In genomic region chr17:28207092-28207491, GRCm38 (mm10) we compare ENCODE assay signal across 8 mouse cellular contexts. TPM values are rescaled to one million over a fixed set of nuclear protein-coding genes. Genes with fewer than 3 reads are reported as not detected.
A peak's percentile ranks its signal among the peaks of the same experiment; 100 is the strongest.
DNase-seq lines count a peak whose midpoint lies in the region; ATAC-seq and TF ChIP-seq lines count a peak whose summit lies in the region.

No protein-coding gene starts in this region.

- 78% methylated on average over 8 of the region's 8 CpGs for whole genome bisulfite sequencing in forebrain, embryonic 13.5 days
- 76% methylated on average over 8 of the region's 8 CpGs for WGBS in forebrain, postnatal 0 days
- 74% methylated on average over 8 of the region's 8 CpGs for WGBS in midbrain, embryonic 10.5 days
- WGBS in midbrain, embryonic 13.5 days: 80% methylated on average over 8 of the region's 8 CpGs
- WGBS in limb, embryonic 13.5 days: 64% methylated on average over 8 of the region's 8 CpGs

- peak overlapping the region; percentile 43; the same call in 1 of the 2 replicates for H3K9ac ChIP-seq in forebrain, embryonic 13.5 days
- H3K9ac ChIP-seq in forebrain, postnatal 0 days: no peak overlapping the region
- H3K9ac ChIP-seq in midbrain, embryonic 13.5 days (replicated peaks): no peak overlapping the region
- H3K9ac ChIP-seq in limb, embryonic 13.5 days: peak overlapping the region; percentile 72

- no peak overlapping the region for H3K27ac ChIP-seq in forebrain, embryonic 13.5 days
- no peak overlapping the region for H3K27ac ChIP-seq in forebrain, postnatal 0 days (ENCODE audit: low read depth, low read length)
- peak overlapping the region; percentile 65 for H3K27ac ChIP-seq in midbrain, embryonic 10.5 days (replicated peaks)
- no peak overlapping the region for H3K27ac ChIP-seq in midbrain, embryonic 13.5 days
- peak overlapping the region; percentile 87 for H3K27ac ChIP-seq in limb, embryonic 13.5 days

- no peak overlapping the region for H3K4me2 ChIP-seq in forebrain, embryonic 13.5 days
- no peak overlapping the region for H3K4me2 ChIP-seq in forebrain, postnatal 0 days (ENCODE audit: low read depth)
- no peak overlapping the region for H3K4me2 ChIP-seq in midbrain, embryonic 13.5 days (replicated peaks)
- H3K4me2 ChIP-seq in limb, embryonic 13.5 days (replicated peaks): peak overlapping the region; percentile 75

- H3K9me3 ChIP-seq in forebrain, embryonic 13.5 days (replicated peaks): no peaks in the 10 kb centered on the region
- no peaks in the 10 kb centered on the region for H3K9me3 ChIP-seq in forebrain, postnatal 0 days (ENCODE audit: low read length)
- no peaks in the 10 kb centered on the region for H3K9me3 ChIP-seq in midbrain, embryonic 10.5 days (replicated peaks)
- no peaks in the 10 kb centered on the region for H3K9me3 ChIP-seq in midbrain, embryonic 13.5 days
- no peaks in the 10 kb centered on the region for H3K9me3 ChIP-seq in limb, embryonic 13.5 days

- no peak for TF ChIP-seq CTCF in forebrain, postnatal 0 days (IDR thresholded peaks at IDR 0.05; ENCODE audit: low read depth)

- ATAC-seq in forebrain, embryonic 13.5 days: no peak
- no peak for ATAC-seq in forebrain, postnatal 0 days
- no peak for ATAC-seq in midbrain, embryonic 13.5 days
- no peak for ATAC-seq in limb, embryonic 13.5 days (ENCODE audit: low FRiP score, low read depth)

- H3K4me1 ChIP-seq in forebrain, embryonic 13.5 days: peaks cover 6% of the 10 kb centered on the region; the same call in 1 of the 2 replicates
- H3K4me1 ChIP-seq in forebrain, postnatal 0 days (ENCODE audit: insufficient read depth): no peaks in the 10 kb centered on the region
- H3K4me1 ChIP-seq in midbrain, embryonic 10.5 days: peaks cover 20% of the 10 kb centered on the region
- peaks cover 9% of the 10 kb centered on the region for H3K4me1 ChIP-seq in midbrain, embryonic 13.5 days (replicated peaks)
- peaks cover 29% of the 10 kb centered on the region for H3K4me1 ChIP-seq in limb, embryonic 13.5 days

- DNase-seq in forebrain, postnatal 0 days: no peak
- DNase-seq in midbrain, embryonic 10.5 days (ENCODE audit: low spot score): no peak
- DNase-seq in thymus, postnatal 10 days (ENCODE audit: low spot score in 2 of 2): peak; percentile 67 to 70
- no peak for DNase-seq in right cerebral cortex, adult 2 months (ENCODE audit: low spot score in 2 of 2)
- no peak for DNase-seq in natural killer cell, adult 2 months (ENCODE audit: low spot score in 2 of 2)

- H3K27me3 ChIP-seq in forebrain, embryonic 13.5 days: no peaks in the 10 kb centered on the region
- no peaks in the 10 kb centered on the region for H3K27me3 ChIP-seq in forebrain, postnatal 0 days (ENCODE audit: insufficient read depth, low read length)
- peaks cover 15% of the 10 kb centered on the region for H3K27me3 ChIP-seq in midbrain, embryonic 10.5 days (ENCODE audit: low read depth, poor library complexity, severe bottlenecking)
- no peaks in the 10 kb centered on the region for H3K27me3 ChIP-seq in midbrain, embryonic 13.5 days
- H3K27me3 ChIP-seq in limb, embryonic 13.5 days: no peaks in the 10 kb centered on the region

- H3K4me3 ChIP-seq in forebrain, embryonic 13.5 days: no peak overlapping the region
- H3K4me3 ChIP-seq in forebrain, postnatal 0 days (ENCODE audit: low read depth, low read length): no peak overlapping the region
- peak overlapping the region; percentile 38; the same call in 1 of the 2 replicates for H3K4me3 ChIP-seq in midbrain, embryonic 10.5 days
- H3K4me3 ChIP-seq in midbrain, embryonic 13.5 days (replicated peaks): no peak overlapping the region
- H3K4me3 ChIP-seq in limb, embryonic 13.5 days: peak overlapping the region; percentile 46

- H3K36me3 ChIP-seq in forebrain, embryonic 13.5 days (ENCODE audit: poor library complexity, severe bottlenecking): peaks cover 22% of the 10 kb centered on the region
- H3K36me3 ChIP-seq in forebrain, postnatal 0 days (ENCODE audit: insufficient read depth): peaks cover 18% of the 10 kb centered on the region
- H3K36me3 ChIP-seq in midbrain, embryonic 10.5 days: peaks cover 27% of the 10 kb centered on the region
- peaks cover 27% of the 10 kb centered on the region for H3K36me3 ChIP-seq in midbrain, embryonic 13.5 days
- peaks cover 29% of the 10 kb centered on the region for H3K36me3 ChIP-seq in limb, embryonic 13.5 days

RNA-seq across cellular contexts. Expression of gene Def6, which starts 0.5 kb away (rescaled TPM):
- 3.3 and 3.6 TPM in 2 replicates for polyA plus RNA-seq in forebrain, embryonic 13.5 days (2015; fragmentation: Nextera tagmentation; extraction: Ambion mirVana)
- 5.2 and 6.8 TPM in 2 replicates for total RNA-seq in forebrain, postnatal 0 days (2014; rRNA removed)
- 6.8 and 8.5 TPM in 2 replicates for polyA plus RNA-seq in forebrain, postnatal 0 days (2015; fragmentation: Nextera tagmentation; extraction: Ambion mirVana)
- polyA plus RNA-seq in midbrain, embryonic 10.5 days (2016; fragmentation: Nextera tagmentation; extraction: Ambion mirVana): 3.1 TPM in 2 replicates
- 4.5 and 5.6 TPM in 2 replicates for polyA plus RNA-seq in midbrain, embryonic 13.5 days (2015; fragmentation: Nextera tagmentation; extraction: Ambion mirVana)
- 10.8 and 12.1 TPM in 2 replicates for polyA plus RNA-seq in limb, embryonic 13.5 days (2015; fragmentation: Nextera tagmentation; extraction: Ambion mirVana)

RNA-seq across cellular contexts. Expression of gene Ppard, which starts 25.4 kb away (rescaled TPM):
- 1.4 and 1.8 TPM in 2 replicates for polyA plus RNA-seq in forebrain, embryonic 13.5 days (2015; fragmentation: Nextera tagmentation; extraction: Ambion mirVana)
- total RNA-seq in forebrain, postnatal 0 days (2014; rRNA removed): 5.4 and 7.9 TPM in 2 replicates
- polyA plus RNA-seq in forebrain, postnatal 0 days (2015; fragmentation: Nextera tagmentation; extraction: Ambion mirVana): 0.92 and 1.3 TPM in 2 replicates
- polyA plus RNA-seq in midbrain, embryonic 10.5 days (2016; fragmentation: Nextera tagmentation; extraction: Ambion mirVana): 1.5 and 1.7 TPM in 2 replicates
- polyA plus RNA-seq in midbrain, embryonic 13.5 days (2015; fragmentation: Nextera tagmentation; extraction: Ambion mirVana): 0.84 and 1.4 TPM in 2 replicates
- polyA plus RNA-seq in limb, embryonic 13.5 days (2015; fragmentation: Nextera tagmentation; extraction: Ambion mirVana): 3.0 and 3.4 TPM in 2 replicates

RNA-seq across cellular contexts. Expression of gene Zfp523, which starts 30.2 kb away (rescaled TPM):
- polyA plus RNA-seq in forebrain, embryonic 13.5 days (2015; fragmentation: Nextera tagmentation; extraction: Ambion mirVana): 32.7 and 34.5 TPM in 2 replicates
- 57.7 and 72.4 TPM in 2 replicates for total RNA-seq in forebrain, postnatal 0 days (2014; rRNA removed)
- polyA plus RNA-seq in forebrain, postnatal 0 days (2015; fragmentation: Nextera tagmentation; extraction: Ambion mirVana): 36.5 and 41.1 TPM in 2 replicates
- polyA plus RNA-seq in midbrain, embryonic 10.5 days (2016; fragmentation: Nextera tagmentation; extraction: Ambion mirVana): 32.4 and 38.0 TPM in 2 replicates
- polyA plus RNA-seq in midbrain, embryonic 13.5 days (2015; fragmentation: Nextera tagmentation; extraction: Ambion mirVana): 44.2 and 45.6 TPM in 2 replicates
- polyA plus RNA-seq in limb, embryonic 13.5 days (2015; fragmentation: Nextera tagmentation; extraction: Ambion mirVana): 42.2 and 43.6 TPM in 2 replicates

Comparison
In these comparisons a context has a peak if more than half of its experiments do, and no peak if none do; other contexts are left out.
1. H3K27ac ChIP-seq: peak in midbrain, embryonic 10.5 days (single experiment) and limb, embryonic 13.5 days (single experiment); none in forebrain, embryonic 13.5 days (single experiment), forebrain, postnatal 0 days (single experiment) and midbrain, embryonic 13.5 days (single experiment).
2. H3K4me3 ChIP-seq: peak in midbrain, embryonic 10.5 days (single experiment) and limb, embryonic 13.5 days (single experiment); none in forebrain, embryonic 13.5 days (single experiment), forebrain, postnatal 0 days (single experiment) and midbrain, embryonic 13.5 days (single experiment).
3. H3K9ac ChIP-seq: peak in forebrain, embryonic 13.5 days (single experiment) and limb, embryonic 13.5 days (single experiment); none in forebrain, postnatal 0 days (single experiment) and midbrain, embryonic 13.5 days (single experiment).
4. DNase-seq: peak in thymus, postnatal 10 days (2 of 2); none in forebrain, postnatal 0 days (single experiment), midbrain, embryonic 10.5 days (single experiment), right cerebral cortex, adult 2 months (0 of 2) and natural killer cell, adult 2 months (0 of 2).